Mouse (Mus musculus) forebrain, embryonic 11.5 days (tissue): Measurements from ENCODE around the gene Laptm4a. TPM values are rescaled to one million over a fixed set of nuclear protein-coding genes. Genes with fewer than 3 reads are reported as not detected.
A peak's percentile ranks its signal among the peaks of the same experiment; 100 is the strongest.

Source experiments
- ATAC-seq: fragments of 200-750 bp; cut with Nextera tagmentation; replicated peaks from 2 replicates; pipeline ENCODE4 v1.8.0; 2017; ENCODE audit warnings: moderate TSS enrichment; ENCODE audit not compliant: low FRiP score
- DNase-seq: peaks from one replicate; pipeline ENCODE4 v3.0.0-alpha.2; 2017; ENCODE audit warnings: low spot score
- H3K27ac ChIP-seq: fragments of 300-500 bp; sonication (generic); 2 replicates; pipeline ENCODE4 v1.5.1; 2014; ENCODE audit warnings: low read depth, low read length
- H3K27me3 ChIP-seq: fragments of 300-500 bp; sonication (generic); 2 replicates; pipeline ENCODE4 v1.6.1; 2014; ENCODE audit warnings: mild to moderate bottlenecking, low read length, mixed read lengths; ENCODE audit not compliant: control insufficient read depth, insufficient read depth
- H3K36me3 ChIP-seq: fragments of 300-500 bp; sonication (generic); 2 replicates; pipeline ENCODE4 v1.6.1; 2014; ENCODE audit warnings: mild to moderate bottlenecking, low read length, moderate library complexity, mixed read lengths; ENCODE audit not compliant: control insufficient read depth, insufficient read depth
- H3K4me1 ChIP-seq: fragments of 300-500 bp; sonication (generic); replicated peaks from 2 replicates; pipeline ENCODE4 v1.6.1; 2014; ENCODE audit warnings: low read length, mixed read lengths; ENCODE audit not compliant: control insufficient read depth, insufficient read depth
- H3K4me2 ChIP-seq: fragments of 300-500 bp; sonication (generic); 2 replicates; pipeline ENCODE4 v1.6.1; 2014; ENCODE audit warnings: low read depth, mild to moderate bottlenecking, low read length, moderate library complexity, mixed read lengths; ENCODE audit not compliant: severe bottlenecking
- H3K4me3 ChIP-seq: fragments of 300-500 bp; sonication (generic); 2 replicates; pipeline ENCODE4 v1.5.1; 2014; ENCODE audit warnings: low read depth, low read length
- H3K9ac ChIP-seq: fragments of 300-500 bp; sonication (generic); 2 replicates; pipeline ENCODE4 v1.6.1; 2014; ENCODE audit warnings: low read length
- H3K9me3 ChIP-seq: fragments of 300-500 bp; sonication (generic); 2 replicates; pipeline ENCODE4 v1.6.1; 2016; ENCODE audit warnings: low read length, mixed read lengths; ENCODE audit not compliant: control insufficient read depth
- WGBS: fragments of 180-500 bp; shearing (Covaris S2); extraction: QIAGEN DNeasy Blood & Tissue Kit; methylation state at CpG from one replicate; pipeline ENCODE4 v1.1.7; 2014; 5-methylcytosine and 5-hydroxymethylcytosine counted together
- polyA plus RNA-seq: library from polyadenylated mRNA; unstranded; fragments of >200 nt; fragmentation: Nextera tagmentation; extraction: Ambion mirVana; gene quantifications from 2 replicates; pipeline ENCODE4 v1.2.1, GENCODE M21; 2014

Gene Laptm4a
- polyA plus RNA-seq, 1 experiment from 2014 or later: 196 TPM

DNA sequence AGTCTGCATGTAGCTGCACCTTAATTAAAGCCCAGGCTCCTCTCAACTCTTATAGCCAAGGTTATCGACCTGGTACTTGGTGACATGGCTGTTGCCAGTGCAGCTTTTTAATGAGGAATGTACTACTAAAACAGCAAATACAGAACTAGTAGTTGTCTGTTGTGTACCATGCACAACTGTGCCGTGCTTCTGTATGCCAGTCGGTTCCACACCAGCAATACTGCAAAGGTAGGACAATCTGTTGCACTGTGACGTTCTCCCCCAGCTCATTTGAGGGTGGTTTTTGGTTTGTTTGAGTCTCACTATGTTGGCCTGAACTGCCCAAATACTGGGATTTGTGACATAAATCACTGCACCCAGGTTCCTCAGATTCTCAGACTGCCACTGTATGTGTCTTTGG is 18.0 kb downstream of the Laptm4a start:
- WGBS: 89% methylated on average over 4 of the region's 4 CpGs
- peaks cover 12% of the 10 kb centered on the region for H3K36me3 ChIP-seq
- ATAC-seq: no peak

DNA sequence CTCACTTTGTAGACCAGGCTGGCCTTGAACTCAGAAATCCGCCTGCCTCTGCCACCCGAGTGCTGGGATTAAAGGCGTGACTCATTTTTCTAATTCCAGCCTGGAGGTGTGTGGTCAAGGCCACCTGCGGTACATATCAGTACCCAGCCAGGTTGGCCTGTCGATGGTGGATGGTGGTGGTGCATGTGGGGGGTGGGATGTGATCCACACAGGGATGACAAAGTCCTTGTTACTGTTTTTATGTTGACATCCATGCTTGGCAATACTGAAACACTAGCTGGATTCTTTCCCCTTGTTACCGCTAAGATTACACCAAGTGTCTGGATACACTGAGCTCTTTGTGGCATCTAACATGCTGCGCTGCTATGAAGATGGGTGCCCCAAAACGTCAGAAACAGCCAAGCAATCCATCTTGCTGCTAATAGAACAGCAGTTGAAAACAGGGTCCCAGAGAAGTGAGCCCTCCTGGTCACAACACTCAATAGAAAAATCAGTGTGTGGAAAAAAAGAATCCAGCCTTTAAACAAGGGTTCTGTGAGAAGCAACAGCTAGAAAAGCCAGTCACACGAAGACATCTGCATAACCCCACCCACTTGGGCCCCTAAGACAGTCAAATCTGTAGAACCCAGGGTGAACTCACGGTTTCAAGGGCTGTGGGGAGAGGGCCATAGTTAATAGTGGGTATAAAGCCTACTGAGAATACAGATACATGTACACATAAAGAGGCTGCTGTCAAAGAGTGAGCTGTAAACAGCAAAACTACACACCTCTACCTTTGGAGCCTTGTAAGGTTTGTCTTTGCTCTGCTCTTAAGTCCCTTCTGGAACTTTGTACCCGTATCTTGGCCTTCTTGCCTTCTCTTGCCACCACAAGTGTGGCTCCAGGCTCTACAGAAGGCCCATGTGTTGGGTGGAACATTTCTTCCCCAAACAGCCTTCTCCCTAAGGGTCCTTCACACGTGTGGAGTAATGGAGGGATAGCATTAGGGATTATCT is 18.8 kb downstream of the Laptm4a start:
- H3K36me3 ChIP-seq: peaks cover 9% of the 10 kb centered on the region
- ATAC-seq: no peak
- H3K27ac ChIP-seq: no peak overlapping the region
- H3K4me3 ChIP-seq: no peak overlapping the region
- H3K27me3 ChIP-seq: no peaks in the 10 kb centered on the region
- 76% methylated on average over 12 of the region's 12 CpGs for WGBS
- no peak overlapping the region for H3K9ac ChIP-seq
- no peak overlapping the region for H3K4me2 ChIP-seq
- no peak for DNase-seq
- no peaks in the 10 kb centered on the region for H3K4me1 ChIP-seq
- H3K9me3 ChIP-seq: no peaks in the 10 kb centered on the region

More for the DNA sequence above, 18.0 kb downstream of the Laptm4a start:
- Histone ChIP-seq H3K27ac (no peak overlapping the region), H3K4me3 (no peak overlapping the region), H3K27me3 (no peaks in the 10 kb centered on the region), H3K9me3 (no peaks in the 10 kb centered on the region), H3K4me2 (no peak overlapping the region), H3K9ac (no peak overlapping the region), H3K4me1 (no peaks in the 10 kb centered on the region)
- DNase-seq: no peak

DNA sequence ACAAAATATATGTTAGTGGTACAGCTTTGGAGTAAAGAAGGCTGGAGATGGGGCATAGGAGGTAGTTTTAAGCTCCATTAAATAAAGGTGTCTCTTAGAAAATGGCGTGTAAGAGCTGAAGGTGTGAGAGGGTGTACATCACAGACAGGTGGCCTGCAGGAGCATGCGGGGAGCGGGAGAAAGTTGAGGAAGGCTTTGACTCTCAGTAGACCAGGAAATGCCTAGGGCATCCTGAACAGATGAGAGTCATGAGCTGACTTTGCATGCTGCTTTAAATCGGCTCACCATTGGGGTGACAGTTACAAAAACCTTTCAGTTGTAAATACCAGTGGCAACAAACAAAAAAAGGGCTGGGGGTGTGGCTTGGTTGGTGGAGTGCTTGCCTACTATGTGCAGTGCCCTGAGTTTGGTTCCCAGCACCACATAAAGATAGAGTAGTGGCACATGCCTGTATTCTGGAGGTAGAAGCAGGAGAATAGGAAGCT is 19.7 kb downstream of the Laptm4a start:
- H3K27me3 ChIP-seq: no peaks in the 10 kb centered on the region
- H3K4me3 ChIP-seq: no peak overlapping the region
- H3K36me3 ChIP-seq: peaks cover 4% of the 10 kb centered on the region
- no peaks in the 10 kb centered on the region for H3K4me1 ChIP-seq
- ATAC-seq: no peak
- H3K9me3 ChIP-seq: no peaks in the 10 kb centered on the region
- H3K9ac ChIP-seq: no peak overlapping the region
- no peak overlapping the region for H3K4me2 ChIP-seq
- no peak for DNase-seq
- WGBS: 77% methylated on average over 4 of the region's 4 CpGs
- H3K27ac ChIP-seq: no peak overlapping the region

DNA sequence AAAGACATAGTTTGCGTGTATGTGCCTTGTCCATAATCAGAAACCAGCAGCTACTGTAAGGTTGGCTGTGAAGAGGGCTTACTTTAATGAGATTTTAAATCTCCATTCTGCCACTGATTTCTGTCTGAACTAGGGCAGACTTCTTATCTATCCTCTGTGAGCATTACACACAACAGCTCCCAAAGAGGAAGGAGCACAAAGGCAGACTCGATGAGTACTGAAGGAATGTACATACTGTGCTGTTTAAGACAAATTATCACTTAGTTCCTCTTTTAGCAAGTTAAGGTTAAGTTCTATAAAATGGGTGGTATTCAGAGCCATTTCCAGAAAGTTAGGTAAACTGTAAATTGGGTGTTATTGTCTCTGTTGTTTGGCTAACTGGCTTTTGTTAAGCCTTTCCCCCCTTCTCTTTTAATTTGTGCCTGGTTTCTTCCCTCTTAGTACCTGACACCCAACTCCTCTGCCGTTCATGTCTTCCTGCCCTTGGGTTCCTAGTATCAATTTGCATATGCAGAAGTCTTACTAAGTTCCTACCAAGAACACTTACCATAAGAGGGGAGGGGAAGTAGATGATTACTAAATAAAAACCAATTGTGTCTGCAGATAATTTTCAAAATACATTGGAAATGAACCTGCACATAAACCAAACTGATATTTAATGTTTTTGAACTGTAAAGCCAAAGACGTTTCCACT is 20.4 kb downstream of the Laptm4a start:
- no peak for ATAC-seq
- 71% methylated on average over 4 of the region's 4 CpGs for WGBS
- no peak overlapping the region for H3K4me2 ChIP-seq

DNA sequence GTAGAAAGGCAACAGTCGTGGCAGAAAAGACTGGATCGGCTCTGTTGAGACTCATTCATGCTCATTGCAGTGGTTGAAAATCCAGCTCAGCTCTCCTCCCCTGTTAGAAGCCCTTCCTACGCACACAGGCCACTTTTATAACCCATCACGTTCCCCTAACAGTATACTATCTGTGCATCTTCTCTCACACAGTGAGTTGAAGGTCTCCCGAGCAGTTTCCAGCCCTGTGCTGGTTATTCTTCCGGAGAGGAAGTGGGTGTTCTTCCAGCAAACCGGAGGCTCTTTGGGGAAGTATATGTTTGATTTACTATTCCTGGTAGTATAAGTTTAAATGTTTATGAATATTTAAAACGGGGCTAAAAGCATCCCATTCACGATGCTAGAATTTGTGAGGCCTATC is 25.7 kb downstream of the Laptm4a start:
- ATAC-seq (no peak), DNase-seq (no peak)
- no peaks in the 10 kb centered on the region for H3K9me3 ChIP-seq
- H3K4me2 ChIP-seq: no peak overlapping the region
- H3K27ac ChIP-seq: no peak overlapping the region
- peak overlapping the region; percentile 56 for H3K9ac ChIP-seq
- H3K36me3 ChIP-seq: no peaks in the 10 kb centered on the region
- H3K4me3 ChIP-seq: no peak overlapping the region
- H3K4me1 ChIP-seq: 0 out of 2 replicates have a peak, but pooled peaks cover 3% of the 10 kb centered on the region
- 71% methylated on average over 9 of the region's 9 CpGs for WGBS
- H3K27me3 ChIP-seq: no peaks in the 10 kb centered on the region

More for the DNA sequence above, 20.4 kb downstream of the Laptm4a start:
- Histone ChIP-seq H3K27ac (no peak overlapping the region), H3K9ac (no peak overlapping the region), H3K9me3 (no peaks in the 10 kb centered on the region), H3K36me3 (no peaks in the 10 kb centered on the region; the same call in 1 of the 2 replicates), H3K4me3 (no peak overlapping the region), H3K4me1 (no peaks in the 10 kb centered on the region), H3K27me3 (no peaks in the 10 kb centered on the region)
- DNase-seq: no peak

DNA sequence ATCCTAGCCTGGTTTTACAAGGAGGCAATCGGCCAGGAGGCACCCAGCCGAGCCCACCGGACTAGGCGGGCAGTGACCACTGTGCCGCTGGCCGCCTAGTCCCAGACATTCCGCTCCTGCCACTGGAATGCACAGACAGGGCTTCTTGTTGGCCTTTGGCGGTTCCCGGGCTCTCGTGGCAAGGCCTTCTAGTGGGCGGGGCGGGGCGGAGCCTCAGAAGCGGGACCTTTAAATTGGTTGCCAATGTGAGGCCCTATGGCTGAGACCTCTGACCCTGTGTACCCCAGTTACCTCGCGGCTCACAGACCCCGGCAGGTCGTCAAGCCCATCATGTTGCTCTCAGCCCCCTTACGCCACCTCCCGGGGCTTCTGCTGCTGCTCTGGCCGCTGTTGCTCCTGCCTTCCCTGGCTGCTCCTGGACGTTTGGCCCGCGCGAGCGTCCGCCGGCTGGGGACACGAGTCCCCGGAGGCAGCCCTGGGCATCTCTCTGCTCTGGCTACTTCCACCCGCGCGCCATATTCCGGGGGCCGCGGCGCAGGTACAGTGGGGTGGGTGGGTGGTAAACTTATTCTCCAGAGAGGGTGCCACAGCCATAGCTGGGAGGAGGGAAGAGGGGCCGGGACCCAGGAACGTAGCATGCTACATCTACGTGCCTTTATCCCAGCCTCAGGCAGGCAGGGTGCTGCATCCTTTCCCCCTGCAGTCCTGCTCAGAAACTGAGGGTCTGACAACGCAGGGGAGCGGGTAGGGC is 26.4 kb downstream of the Laptm4a start, which contains the start of gene Matn3:
Gene Matn3 (plus strand): TSS at position 216 of the 751 bp plus-strand sequence.
- 0 out of 2 replicates have a peak, but pooled peaks cover 3% of the 10 kb centered on the region for H3K4me1 ChIP-seq
- H3K9ac ChIP-seq: peak within 1 kb of the TSS; percentile 56
- DNase-seq: peak; percentile 84
- ATAC-seq: peak; percentile 83
- no peak within 1 kb of the TSS for H3K27ac ChIP-seq
- H3K9me3 ChIP-seq: no peaks in the 10 kb centered on the region
- H3K4me3 ChIP-seq: peak within 1 kb of the TSS; percentile 43
- H3K4me2 ChIP-seq: peak within 1 kb of the TSS; percentile 78
- no peaks in the 10 kb centered on the region for H3K27me3 ChIP-seq
- WGBS: 1% methylated on average over 42 of the region's 42 CpGs
- no peaks in the 10 kb centered on the region for H3K36me3 ChIP-seq

DNA sequence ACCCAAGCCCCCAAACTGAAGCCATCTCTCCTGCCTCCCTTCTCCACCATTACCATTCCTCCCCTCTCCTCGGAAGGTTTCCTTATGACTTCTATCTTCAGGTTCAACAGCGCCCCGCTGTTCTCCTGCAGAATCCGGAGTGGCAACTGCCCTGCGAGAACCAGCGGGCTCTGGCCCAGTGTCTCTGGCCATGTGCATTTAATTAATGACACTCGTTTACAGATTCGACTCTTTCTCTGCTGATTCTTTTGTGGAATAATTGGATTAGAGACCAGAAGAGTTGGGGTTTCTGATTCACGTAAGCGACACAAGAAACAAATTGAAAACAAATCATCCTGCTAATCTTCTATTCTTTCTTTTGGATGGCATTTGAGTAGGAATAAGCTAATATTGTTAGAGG is 31.7 kb downstream of the Laptm4a start:
- H3K4me1 ChIP-seq: no peaks in the 10 kb centered on the region
- no peak for ATAC-seq
- H3K4me3 ChIP-seq: no peak overlapping the region
- H3K27ac ChIP-seq: no peak overlapping the region
- no peaks in the 10 kb centered on the region for H3K27me3 ChIP-seq
- no peaks in the 10 kb centered on the region for H3K36me3 ChIP-seq
- no peak overlapping the region for H3K9ac ChIP-seq
- no peak for DNase-seq
- 42% methylated on average over 10 of the region's 10 CpGs for WGBS
- H3K4me2 ChIP-seq: no peak overlapping the region
- H3K9me3 ChIP-seq: no peaks in the 10 kb centered on the region

DNA sequence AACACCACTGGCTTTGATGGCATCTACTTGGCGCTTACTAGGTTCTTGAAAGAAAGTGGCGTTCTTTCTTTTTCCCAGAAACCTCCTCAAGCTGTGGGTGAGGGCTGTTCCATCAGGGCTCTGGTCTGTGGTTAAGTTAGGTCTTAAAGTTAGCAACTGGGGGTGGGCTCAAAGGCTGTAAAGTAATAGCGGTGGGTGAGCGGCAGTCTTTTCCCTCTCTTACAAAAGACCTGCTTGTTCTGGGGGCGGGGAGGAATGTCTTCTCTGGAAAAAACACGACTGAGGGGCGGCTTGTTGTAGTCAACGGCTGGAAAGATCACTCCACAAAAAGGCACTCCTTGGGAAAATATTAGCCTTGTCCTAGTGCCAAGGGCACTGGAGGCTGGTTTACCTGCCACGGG is 32.7 kb downstream of the Laptm4a start:
- no peaks in the 10 kb centered on the region for H3K27me3 ChIP-seq
- no peak overlapping the region for H3K9ac ChIP-seq
- 50% methylated on average over 9 of the region's 9 CpGs for WGBS
- H3K4me3 ChIP-seq: no peak overlapping the region
- H3K4me1 ChIP-seq: no peaks in the 10 kb centered on the region
- ATAC-seq (no peak), DNase-seq (no peak)
- no peaks in the 10 kb centered on the region for H3K9me3 ChIP-seq
- no peak overlapping the region for H3K4me2 ChIP-seq
- no peaks in the 10 kb centered on the region for H3K36me3 ChIP-seq
- no peak overlapping the region for H3K27ac ChIP-seq
